Mouse (Mus musculus) bone marrow macrophage, adult 2 months (primary cell): Measurements from ENCODE around the gene F13b.

Source experiments
- CTCF ChIP-seq: IDR thresholded peaks from 2 replicates; pipeline ENCODE4 v1.5.1; 2012; ENCODE audit warnings: low read depth, mild to moderate bottlenecking, low read length, moderate library complexity
- POLR2A ChIP-seq: IDR thresholded peaks from 2 replicates; pipeline ENCODE4 v1.6.1; 2012; ENCODE audit warnings: mild to moderate bottlenecking, low read depth, low read length, borderline replicate concordance

DNA sequence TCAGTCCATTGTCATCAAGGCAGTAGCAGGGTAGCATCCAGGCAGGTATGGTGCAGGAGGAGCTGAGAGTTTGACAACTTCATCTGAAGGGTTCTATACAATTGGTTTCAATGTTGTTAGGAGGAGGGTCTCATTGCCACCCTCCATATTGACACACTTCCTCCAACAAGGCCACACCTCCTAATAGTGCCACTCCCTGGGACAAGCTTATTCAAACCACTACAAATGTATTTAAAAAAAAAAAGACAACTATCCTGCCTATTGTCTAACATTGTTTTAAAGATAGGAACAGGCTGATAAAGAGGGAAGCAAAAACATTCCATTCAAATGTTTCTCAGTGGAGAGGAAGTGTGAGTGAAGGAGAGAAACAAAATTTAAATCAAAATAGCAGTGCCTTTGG, 1.8 kb upstream of the F13b start:
- no peak for TF ChIP-seq CTCF
- TF ChIP-seq POLR2A: no peak
